Mouse (Mus musculus) kidney, postnatal 36 days (tissue): ENCODE results near the gene Ndufaf7.

Source experiments
- DNase-seq, 2 experiments: peaks; one replicate each; pipeline ENCODE4 v3.0.0; 2021 to 2022; ENCODE audit warnings: mixed read lengths in 2 of 2

Gene Ndufaf7

DNA sequence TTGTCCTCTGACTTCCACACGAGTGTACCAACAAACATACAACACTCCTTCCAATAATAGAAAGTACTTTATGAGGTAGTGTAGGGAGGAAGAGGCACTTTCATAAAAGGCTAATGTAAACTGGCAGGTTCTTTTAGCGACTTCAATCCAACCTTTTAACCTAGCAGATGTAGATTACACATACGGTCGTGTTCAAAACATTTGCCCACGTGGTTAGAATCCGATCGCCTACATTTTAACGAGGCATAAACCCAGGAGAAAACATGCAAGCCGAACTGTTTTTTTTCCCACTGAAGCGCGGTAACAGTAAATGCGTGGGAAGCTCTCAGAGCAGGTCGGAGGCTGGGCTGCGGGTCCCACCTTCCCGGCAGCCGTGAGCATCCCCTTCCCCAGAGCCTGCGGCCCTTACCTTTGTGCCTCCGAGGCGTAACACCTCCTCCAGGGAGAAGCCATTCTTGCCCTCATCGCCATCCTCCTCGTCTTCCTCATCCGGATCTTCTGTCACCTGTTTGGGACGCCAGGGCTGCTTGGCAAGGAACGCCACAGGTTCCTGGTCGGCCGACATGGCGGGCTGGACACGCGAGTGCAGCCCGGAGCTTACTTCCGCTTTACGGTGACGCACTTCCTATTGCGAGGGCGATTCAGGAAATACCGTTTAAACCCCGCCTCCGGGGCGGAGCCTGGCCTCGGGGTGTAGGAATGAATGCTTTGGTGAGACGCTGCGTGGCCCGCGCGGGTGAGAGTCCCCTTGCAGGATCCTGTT, at the start of gene Ndufaf7, which contains the start of gene Cebpz:
Gene Ndufaf7 (plus strand): TSS at position 671 of the 763 bp plus-strand sequence.
Gene Cebpz (minus strand): TSS at position 601 of the 763 bp plus-strand sequence.
- peak; percentile 98 to 99 for DNase-seq

DNA sequence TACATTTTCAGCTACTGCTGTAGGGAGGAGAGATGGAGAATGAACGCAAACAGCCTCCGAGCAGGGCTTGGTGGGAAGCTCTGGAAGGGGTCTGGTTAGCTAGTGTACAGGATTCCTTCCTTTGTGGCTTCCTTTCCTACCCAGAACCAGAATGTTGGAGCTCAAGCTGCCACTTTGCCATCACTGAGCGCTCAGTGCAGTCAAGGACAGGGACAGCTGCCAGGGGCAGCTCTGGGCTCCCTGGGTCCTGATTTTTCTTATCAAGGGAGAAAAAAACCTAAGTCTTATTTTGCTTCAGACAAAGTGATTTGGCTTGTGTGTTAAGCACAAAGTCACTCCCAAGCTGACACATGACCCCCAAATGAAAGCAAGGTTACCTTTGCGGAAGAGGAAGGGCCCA, 48.4 kb upstream of the Ndufaf7 start:
- DNase-seq = no peak

DNA sequence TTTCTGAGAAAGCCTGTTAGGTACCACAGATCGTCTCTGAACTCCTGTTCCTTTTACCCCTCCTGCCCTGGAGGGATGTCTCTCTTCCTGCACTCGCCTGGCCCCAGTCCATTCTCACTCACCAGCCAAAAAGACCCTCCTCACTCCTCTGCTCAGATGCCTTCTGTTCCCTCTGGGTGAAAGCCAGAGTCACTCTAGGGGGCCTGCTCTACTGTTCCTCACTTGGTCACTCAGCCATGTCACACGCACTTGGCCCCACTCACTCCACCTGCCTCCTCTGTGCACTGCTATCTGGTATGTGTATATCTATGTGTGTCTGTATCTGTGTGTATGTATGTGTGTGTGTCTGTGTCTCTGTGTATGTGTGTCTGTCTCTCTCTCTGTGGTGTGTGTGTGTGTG, 47.8 kb upstream of the Ndufaf7 start:
- no peak for DNase-seq

DNA sequence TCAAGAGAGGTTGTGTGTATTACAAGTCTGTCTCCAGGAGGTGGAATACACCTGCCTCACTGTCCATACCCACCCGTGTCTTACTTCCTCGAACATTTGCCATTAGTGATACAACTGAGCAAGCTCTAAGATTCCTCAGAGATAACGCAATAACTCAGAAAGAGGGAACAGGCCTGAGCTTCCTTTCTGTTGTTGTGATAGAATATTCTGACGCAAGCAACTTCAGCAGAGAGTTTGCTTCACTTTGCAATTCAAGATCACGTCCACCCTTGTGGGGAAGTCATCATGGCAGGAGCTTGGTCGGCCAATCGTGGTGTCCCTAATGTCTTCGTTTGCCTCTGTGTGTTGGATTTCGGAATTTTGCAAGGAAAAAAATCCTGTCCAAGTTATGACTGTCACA, 45.9 kb upstream of the Ndufaf7 start:
- DNase-seq = no peak

DNA sequence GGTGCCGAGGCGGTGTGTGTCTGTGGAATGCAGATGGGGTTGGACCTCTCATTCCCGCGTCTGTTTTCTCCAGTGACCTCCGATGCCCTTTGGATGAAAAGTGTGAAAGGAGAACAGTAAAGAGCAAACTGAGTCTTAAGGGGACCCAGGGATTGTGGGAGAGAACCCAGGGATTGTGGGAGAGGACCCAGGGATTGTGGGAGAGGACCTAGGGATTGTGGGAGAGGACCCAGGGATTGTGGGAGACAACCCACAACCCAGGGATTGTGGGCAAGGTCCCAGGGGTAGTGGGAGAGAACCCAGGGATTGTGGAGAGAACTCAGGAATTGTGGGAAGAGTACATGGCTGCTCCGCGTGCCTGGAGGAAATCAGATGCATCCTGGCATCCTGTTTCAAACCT, 41.9 kb upstream of the Ndufaf7 start:
- no peak for DNase-seq

DNA sequence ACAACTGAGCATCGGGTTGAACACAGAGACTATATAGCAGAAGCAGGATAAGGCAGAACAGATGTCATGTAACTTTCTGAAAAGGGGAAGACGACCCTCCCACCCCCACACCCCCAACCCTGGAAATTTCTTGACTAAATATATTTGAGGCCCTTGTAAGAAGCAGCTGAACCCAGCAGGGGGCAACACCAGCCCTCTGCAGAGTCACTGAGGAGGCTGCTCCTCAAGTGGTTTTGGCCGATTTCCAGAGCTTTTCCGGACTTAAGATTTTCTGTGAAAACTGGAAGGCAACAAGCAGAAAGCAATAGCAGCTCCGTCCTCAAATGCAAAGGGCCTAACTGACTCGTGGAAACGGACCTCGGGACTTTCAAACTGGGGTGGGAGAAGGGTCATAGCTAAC, 41.5 kb upstream of the Ndufaf7 start:
- peak; percentile 64 to 81 for DNase-seq

DNA sequence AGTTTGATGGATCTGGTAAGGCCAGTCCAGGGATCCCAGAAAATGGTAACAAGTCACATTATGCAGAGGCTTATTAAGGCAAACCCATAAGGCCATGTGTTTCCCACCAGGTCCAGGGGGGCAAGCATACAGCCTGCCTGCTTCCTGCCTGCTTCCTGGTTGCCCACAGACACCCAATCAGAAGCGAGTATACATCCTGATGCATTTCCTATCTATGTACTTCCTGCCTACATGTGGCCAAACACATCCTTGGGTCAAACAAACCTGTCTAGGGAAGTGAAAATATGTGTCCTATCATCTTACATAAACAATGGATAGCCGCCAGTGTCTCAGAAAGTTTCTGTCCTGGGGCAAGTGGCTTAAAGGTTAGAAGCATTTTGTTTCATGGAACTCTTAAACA, 33.8 kb upstream of the Ndufaf7 start:
- DNase-seq = no peak

DNA sequence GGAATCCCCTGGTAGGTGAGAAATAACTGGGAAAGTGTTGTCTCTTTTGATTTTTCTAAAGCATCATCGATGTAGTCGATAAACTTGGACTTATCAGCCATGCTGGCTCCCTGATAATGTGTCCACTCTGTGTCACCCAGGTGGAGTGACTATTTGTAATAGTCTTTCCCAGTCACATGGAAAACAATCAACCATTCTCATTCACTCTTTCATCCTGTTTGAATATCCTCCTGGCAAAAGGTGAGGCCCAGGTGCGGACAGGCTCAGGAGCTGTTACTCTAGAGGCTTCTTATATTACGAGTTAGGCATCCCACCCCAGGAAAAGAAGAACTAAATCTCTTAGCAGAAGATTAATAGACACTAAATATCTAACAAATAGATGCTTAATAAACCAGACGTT, 30.0 kb upstream of the Ndufaf7 start, which contains the start of gene Sult6b1:
Gene Sult6b1 (minus strand): TSS at position 101 of the 400 bp plus-strand sequence.
- DNase-seq = no peak

DNA sequence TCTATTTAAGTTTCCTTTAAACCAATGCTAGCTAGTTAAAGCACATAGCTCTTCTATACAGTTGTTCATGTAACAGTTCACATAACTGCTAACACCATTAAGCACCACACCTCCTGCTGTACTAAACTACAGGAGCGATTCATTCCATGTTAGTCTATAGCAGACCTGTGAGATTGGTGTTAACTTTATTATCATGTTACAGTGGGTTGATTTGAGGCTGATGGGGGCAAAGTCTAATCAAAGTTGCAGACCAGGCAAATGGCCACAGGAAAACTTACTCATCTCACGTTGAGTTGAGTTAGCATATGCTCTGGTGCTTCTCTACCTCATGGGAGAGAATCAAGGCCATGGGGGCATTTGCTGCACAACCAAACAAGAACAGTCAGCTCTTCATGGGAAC, 27.6 kb upstream of the Ndufaf7 start:
- no peak for DNase-seq

DNA sequence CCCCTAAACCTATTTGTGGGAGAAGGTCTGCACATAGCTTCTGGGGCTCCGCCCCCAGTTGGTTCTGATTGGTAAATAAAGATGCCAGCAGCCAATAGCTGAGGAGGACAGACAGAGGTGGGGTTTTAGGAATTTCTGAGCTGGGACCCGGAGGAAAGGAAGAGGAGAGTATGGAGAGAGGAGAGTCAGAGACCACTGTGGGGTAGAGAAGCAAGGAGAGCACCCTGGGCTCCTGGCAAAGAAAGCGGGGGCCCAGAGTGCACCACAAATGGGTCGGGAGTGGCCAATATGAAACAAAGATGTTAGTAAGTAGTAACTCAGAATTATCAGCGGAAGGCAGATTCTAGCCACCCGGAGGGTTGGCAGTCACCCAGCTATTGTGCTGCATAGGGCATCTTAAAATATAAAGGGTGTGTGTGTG, 24.1 kb upstream of the Ndufaf7 start:
- peak in 1 of 2 experiments; percentile 37 for DNase-seq

DNA sequence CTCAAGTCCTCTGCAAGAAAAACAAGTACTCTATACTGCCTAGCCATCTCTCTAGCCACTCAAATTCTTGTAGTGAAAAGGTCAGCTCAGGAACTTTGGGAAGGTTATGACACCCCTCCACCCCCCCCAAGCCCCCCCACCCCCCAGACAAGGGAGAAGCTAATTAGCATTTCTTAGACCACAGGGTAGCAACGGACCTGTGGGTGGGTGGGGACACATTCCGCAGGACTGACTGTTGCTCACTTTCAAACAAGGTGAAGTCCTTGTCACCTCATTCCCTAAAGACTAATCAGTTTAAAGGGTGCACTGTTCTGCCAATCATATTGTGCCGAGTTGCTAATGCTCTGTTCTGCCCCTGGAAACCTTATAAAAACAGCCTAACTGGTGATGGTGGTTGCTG, 23.0 kb upstream of the Ndufaf7 start:
- no peak for DNase-seq

DNA sequence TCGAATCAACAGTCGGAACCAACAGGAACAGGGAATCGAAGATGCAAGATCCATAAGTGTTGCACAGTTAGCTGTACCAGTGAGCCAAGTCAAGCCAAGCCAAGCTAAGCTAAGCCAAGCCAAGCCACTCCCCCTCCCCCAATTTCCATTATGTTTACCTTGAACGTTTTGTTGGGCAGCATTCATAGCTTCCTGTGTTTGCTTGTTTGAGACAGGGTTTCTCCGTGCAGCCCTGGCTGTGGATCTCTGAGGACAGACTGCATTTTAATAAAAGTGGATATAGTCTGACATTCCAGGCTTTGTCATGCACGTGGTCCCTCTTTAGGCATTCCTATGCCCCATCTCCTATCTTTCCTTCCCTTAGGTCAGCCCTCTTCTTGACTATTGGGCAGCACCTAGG, 21.2 kb upstream of the Ndufaf7 start:
- DNase-seq = no peak

DNA sequence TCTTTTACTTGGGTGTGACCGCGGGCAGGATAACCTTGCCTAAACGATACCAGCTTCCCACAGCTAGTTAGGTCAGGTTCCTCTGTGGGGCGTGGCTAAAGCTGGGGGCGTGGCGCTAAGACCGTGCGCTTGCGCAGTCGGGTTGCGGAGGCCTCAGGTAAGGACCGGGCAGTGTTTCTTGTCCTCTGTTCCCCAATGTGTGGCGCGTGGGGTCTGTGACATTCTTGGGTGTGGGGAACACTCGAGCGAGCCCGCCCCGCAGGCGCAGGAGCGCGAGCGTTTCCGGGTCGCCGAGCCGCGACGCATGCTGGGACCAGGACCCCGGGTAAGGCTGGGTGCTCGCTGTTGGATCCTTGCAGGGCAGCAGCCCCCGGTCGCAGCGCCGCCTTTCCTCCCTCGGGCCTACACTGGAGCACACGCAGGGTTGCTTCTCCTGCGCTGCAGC, 20.5 kb upstream of the Ndufaf7 start, which contains the start of gene Cebpzos:
Gene Cebpzos (plus strand): TSS at position 132 of the 445 bp plus-strand sequence.
- peak; percentile 91 for DNase-seq

DNA sequence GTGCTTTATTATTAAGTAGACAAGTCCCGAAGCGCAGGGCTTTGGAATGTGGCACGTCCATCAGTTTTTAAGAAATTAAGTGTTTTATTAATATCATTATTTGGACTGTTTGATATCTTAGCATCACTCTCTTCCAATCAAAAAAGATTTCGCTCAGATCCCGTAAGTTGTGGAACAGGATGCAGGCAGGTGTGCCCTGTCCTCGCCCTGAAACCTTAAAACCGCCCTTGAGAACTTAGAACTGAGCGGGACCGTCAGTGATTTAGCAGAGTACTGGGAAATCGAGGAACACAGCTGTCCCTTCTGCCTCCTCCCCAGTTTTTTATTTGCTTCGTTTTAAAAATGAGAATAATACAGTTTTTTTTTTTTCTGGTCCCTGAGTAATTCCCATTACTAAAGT, 20.0 kb upstream of the Ndufaf7 start:
- DNase-seq = peak in 1 of 2 experiments; percentile 10

DNA sequence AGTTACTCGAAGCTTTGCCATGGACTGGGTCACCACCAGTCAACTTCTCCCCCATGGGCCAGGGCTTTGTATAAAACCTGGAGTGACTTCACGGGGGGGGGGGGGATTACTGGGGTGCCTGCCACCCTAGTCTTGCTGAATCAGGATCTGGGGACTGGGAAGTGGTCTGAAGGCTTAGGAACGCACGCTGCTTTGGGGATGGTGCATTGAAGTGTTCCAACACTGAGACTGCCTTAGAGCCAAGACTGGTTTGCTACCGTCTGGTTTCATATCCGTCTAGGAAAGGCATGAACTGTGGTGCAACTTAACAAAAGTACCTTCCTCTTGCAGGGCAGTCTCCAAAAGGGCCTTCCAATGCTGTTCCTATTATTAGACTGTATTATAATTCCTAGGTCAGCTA, 19.2 kb upstream of the Ndufaf7 start:
- no peak for DNase-seq

DNA sequence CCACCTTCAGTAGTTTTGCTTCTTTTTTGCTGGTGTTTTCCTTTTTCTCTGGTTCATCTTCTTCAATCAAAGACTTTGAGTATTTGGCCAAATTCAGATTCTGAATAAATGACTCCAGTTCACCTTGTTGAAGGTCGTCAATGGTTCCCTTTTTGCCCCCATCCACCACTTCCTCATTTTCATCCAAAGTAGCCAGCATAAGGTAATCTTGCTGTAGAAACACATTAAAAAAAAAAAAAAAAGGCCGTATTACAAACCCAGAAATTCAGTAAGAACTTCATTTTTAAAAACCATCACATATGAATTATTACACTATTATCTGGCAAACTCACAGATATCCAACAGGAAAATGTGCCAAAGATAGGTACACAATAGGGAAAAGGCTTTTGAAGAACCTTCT, 1.1 kb upstream of the Ndufaf7 start:
- DNase-seq = no peak

DNA sequence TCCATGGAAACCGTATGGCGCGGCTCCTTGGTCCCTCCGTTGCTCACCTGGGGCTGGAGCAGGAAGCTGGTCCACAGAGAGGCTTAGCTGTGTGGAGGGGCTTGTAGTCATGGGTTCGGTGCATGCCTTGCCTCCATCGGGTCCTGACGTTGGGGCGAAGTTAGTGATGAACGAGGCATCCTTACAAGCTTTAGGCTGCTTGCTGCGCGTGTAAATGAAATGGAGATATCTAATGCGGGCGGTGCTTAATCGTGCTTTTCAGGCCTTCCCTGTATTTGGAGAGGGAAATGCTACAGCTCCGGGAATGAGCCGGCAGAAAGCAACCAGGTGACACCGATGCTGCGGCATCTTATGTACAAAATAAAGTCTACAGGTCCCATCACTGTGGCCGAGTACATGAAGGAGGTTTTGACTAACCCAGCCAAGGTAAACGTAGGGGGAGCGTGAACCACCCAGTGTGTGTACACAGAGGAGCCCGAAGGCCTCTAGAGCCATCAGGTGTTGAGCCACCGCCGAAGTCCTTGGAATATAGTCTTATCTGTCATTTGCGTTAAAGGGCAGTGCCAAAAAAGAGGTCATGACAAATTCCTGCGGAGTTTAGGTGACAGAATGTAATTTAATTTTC, 405 bp downstream of the Ndufaf7 start:
- peak in 1 of 2 experiments; percentile 10 for DNase-seq

DNA sequence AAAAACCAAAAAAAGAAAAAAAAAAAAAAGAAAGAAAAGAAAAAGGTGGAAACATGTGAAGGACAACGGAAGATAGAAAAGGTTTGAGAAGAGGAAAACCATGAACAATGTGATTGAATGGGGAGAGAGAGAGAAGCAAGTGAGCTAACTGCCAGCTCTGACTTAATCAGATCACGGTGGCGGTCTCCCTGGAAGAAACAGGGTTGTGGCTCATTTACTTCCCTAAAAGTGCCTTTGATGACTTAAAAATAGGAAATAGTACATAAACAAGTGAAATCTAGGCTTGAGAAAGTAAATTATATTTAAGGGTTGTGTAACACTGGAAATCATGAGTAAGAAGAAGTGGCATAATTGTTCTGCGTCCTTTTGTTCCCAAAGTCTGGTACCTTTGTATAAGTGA, 2.0 kb downstream of the Ndufaf7 start:
- DNase-seq = no peak

DNA sequence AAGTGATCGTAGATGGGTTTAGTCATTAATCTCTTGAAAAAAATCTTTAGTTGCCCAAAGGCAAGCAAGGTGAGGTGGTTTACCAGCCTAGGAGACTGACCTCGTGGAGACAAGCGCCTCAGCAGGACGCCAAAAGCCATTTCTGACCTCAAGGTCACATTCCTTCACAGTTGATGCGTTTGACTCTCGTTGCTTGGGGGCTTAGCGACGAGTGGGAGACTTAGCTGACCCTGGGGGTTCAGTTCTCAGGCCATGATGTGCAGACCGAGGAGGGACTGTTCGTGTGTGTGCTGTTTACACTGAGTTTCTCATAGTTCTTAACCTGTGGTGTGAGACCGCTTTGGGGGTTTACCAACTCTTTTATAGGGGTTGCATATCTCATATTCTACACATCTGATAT, 5.6 kb downstream of the Ndufaf7 start:
- no peak for DNase-seq

DNA sequence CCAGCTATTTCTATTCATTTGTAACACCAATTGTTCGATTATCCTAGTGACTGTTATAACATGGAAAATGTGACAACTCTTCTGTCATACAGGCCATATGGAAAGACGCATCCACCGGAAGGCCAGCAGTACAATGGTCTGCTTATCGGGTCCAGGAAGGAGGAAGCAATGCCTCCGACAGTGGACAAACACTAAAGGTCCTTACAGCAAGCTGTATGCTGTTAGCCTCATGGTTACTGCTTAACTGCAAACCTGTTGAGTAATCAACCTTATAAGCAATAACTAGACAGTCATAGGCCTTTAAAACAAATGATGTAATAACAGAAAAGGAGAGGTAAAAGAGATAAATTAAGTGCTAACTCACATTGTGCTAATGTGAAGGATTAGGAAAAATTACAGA, 14.3 kb downstream of the Ndufaf7 start:
- no peak for DNase-seq

DNA sequence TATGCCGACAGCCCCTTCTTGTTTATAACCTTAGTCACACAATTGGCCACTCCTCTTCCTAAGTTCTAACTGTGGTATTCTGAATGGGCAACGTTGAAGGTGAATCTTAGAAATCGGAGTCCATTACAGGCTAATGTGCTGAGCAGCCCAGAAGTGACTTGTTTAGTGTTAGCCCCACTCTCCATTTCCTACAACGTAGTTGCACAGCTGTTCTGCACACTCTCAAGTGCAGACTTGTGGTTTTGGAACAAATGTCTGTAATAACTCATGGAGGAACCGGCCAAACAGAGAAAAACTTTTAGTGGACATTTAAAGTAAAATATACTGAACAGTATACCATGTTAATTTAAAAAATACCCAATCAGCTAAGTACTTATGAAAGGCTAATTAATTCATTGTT, 15.1 kb downstream of the Ndufaf7 start:
- DNase-seq = no peak

DNA sequence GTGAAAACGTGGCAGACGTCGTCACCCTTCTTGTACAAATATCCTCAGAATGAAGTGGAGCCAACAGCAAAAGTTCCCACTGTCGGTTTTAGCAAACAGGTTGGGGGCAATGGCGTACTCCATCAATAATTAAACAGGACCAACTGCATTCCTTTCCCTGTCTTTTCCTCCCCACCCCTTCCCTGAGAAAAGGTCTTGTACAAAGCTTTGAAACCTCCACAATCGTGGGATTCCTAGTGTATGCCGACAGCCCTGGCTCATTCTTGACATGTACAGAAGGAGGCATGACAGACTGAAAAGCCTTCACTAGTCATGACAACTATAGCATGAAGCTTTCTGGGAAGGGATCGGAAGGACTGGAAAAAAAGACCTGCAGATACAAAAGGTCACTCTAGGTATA, 16.3 kb downstream of the Ndufaf7 start:
- DNase-seq = no peak

DNA sequence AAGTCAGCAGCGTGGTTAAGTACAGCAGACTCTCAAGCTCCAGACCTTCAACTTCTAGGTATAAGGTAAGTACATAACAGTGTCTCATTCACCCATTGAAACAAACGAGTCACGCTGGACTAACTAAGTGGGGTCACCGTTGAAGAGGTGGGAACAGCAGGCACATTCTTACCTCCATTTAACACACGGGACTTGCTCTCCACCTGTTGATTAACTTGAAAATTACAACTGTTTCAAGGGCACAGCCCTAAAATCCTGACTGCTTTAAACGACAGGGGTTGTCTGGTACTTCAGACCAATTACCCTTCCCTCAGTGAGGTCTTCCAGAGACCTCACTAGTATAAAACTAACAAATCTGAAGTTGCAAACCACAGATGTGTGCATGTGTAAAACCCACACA, 22.5 kb downstream of the Ndufaf7 start:
- DNase-seq = no peak

DNA sequence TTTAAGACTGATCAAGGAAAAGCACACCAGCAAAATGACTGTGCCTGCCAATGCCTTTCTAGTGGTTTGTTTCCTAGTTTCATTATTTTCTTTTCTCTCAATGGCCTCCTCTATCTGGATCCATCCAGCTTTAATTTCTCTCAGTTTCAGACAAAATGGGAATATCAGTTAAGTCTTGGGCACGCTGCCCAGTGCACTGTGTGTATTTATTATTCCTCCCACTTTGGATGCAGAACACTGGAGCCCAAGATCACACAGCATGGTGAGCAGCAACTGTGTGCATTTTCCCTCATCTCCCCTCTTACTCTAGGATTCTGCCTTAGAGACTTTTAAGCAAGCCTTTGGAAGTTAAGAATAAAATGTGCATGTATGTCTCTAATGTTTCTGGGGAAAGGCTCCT, 27.5 kb downstream of the Ndufaf7 start:
- DNase-seq = no peak
